Mouse (Mus musculus): ENCODE data around the gene Olfr247. TPM values are rescaled to one million over a fixed set of nuclear protein-coding genes. Genes with fewer than 3 reads are reported as not detected.

The Olfr247 gene
- polyA plus RNA-seq, 1 experiment: not detected

DNA sequence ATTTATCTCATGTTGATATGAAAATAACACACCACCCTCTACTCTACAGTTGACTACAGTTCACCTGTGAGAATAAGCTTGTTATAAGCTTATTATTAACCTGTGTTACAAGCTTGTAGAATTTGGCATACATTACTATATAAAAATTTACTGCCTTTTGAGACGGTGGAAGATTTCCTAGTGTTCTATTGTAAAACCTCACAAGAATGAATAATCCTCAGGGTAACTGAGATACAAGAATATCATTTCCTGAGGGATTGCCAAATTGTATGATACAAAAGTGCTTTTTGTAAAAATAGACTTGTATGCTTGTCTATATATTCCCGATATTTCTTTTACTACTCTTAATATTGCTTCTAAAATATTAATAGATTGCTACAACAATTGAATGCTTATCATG lies 26.9 kb downstream of the Olfr247 start, which contains the start of gene Olfr818:
TSS of gene Olfr818 (minus strand) at position 101 of the 400 bp plus-strand sequence.
- Histone ChIP-seq H3K4me1 (ENCODE audit: control insufficient read depth, insufficient read depth, low read length) (no peaks in the 10 kb centered on the region), H3K4me3 (ENCODE audit: low read depth, low read length) (no peak within 1 kb of the TSS), H3K27ac (ENCODE audit: insufficient read depth, low read length) (no peak within 1 kb of the TSS), H3K36me3 (ENCODE audit: control insufficient read depth, insufficient read depth, low read length, poor library complexity, severe bottlenecking) (no peaks in the 10 kb centered on the region), H3K9me3 (replicated peaks; ENCODE audit: control insufficient read depth, insufficient read depth, low read length, poor library complexity, severe bottlenecking) (no peaks in the 10 kb centered on the region), H3K9ac (ENCODE audit: low read depth, poor library complexity, severe bottlenecking) (no peak within 1 kb of the TSS), H3K27me3 (ENCODE audit: control insufficient read depth, insufficient read depth, low read length, poor library complexity, severe bottlenecking) (no peaks in the 10 kb centered on the region)
- TF ChIP-seq POLR2A (IDR thresholded peaks at IDR 0.05; ENCODE audit: insufficient read depth, low read length): no peak
- TF ChIP-seq CTCF (IDR thresholded peaks at IDR 0.05; ENCODE audit: low read depth, low read length): no peak
- TF ChIP-seq EP300 (IDR thresholded peaks at IDR 0.05; ENCODE audit: insufficient read depth, low read depth, low read length): no peak

Other genes with a start within 250 kb of the Olfr247 start
- gene Olfr805, start 246.8 kb downstream of the Olfr247 start, polyA plus RNA-seq (2011; ENCODE audit: insufficient read depth, insufficient read length, low read depth, missing spikeins): not detected in 2 replicates
- not detected in 2 replicates for gene Olfr806, start 234.2 kb downstream of the Olfr247 start, polyA plus RNA-seq (2011; ENCODE audit: insufficient read depth, insufficient read length, low read depth, missing spikeins)
- not detected in 2 replicates for gene Olfr807, start 218.3 kb downstream of the Olfr247 start, polyA plus RNA-seq (2011; ENCODE audit: insufficient read depth, insufficient read length, low read depth, missing spikeins)
- gene Olfr808, start 210.7 kb downstream of the Olfr247 start, polyA plus RNA-seq (2011; ENCODE audit: insufficient read depth, insufficient read length, low read depth, missing spikeins): not detected in 2 replicates
- not detected in 2 replicates for gene Olfr809, start 201.5 kb downstream of the Olfr247 start, polyA plus RNA-seq (2011; ENCODE audit: insufficient read depth, insufficient read length, low read depth, missing spikeins)
- not detected in 2 replicates for gene Olfr810, start 181.2 kb downstream of the Olfr247 start, polyA plus RNA-seq (2011; ENCODE audit: insufficient read depth, insufficient read length, low read depth, missing spikeins)
- not detected in 2 replicates for gene Olfr811, start 171.7 kb downstream of the Olfr247 start, polyA plus RNA-seq (2011; ENCODE audit: insufficient read depth, insufficient read length, low read depth, missing spikeins)
- not detected in 2 replicates for gene Olfr812, start 130.0 kb downstream of the Olfr247 start, polyA plus RNA-seq (2011; ENCODE audit: insufficient read depth, insufficient read length, low read depth, missing spikeins)
- gene Olfr813, start 120.8 kb downstream of the Olfr247 start, polyA plus RNA-seq (2011; ENCODE audit: insufficient read depth, insufficient read length, low read depth, missing spikeins): not detected in 2 replicates
- gene Olfr814, start 96.3 kb downstream of the Olfr247 start, polyA plus RNA-seq (2011; ENCODE audit: insufficient read depth, insufficient read length, low read depth, missing spikeins): 0.40 TPM in 1 of 2 replicates, not detected in the other
- not detected in 2 replicates for gene Olfr815, start 70.3 kb downstream of the Olfr247 start, polyA plus RNA-seq (2011; ENCODE audit: insufficient read depth, insufficient read length, low read depth, missing spikeins)
- gene Olfr816, start 60.5 kb downstream of the Olfr247 start, polyA plus RNA-seq (2011; ENCODE audit: insufficient read depth, insufficient read length, low read depth, missing spikeins): not detected in 2 replicates
- not detected in 2 replicates for gene Olfr818, start 27.0 kb downstream of the Olfr247 start, polyA plus RNA-seq (2011; ENCODE audit: insufficient read depth, insufficient read length, low read depth, missing spikeins)
- not detected in 2 replicates for gene Olfr819, start 8.9 kb downstream of the Olfr247 start, polyA plus RNA-seq (2011; ENCODE audit: insufficient read depth, insufficient read length, low read depth, missing spikeins)
- not detected in 2 replicates for gene Gm10310, start 8.9 kb upstream of the Olfr247 start, polyA plus RNA-seq (2011; ENCODE audit: insufficient read depth, insufficient read length, low read depth, missing spikeins)
- gene Olfr820, start 36.5 kb upstream of the Olfr247 start, polyA plus RNA-seq (2011; ENCODE audit: insufficient read depth, insufficient read length, low read depth, missing spikeins): not detected in 2 replicates
- not detected in 2 replicates for gene Olfr821, start 54.2 kb upstream of the Olfr247 start, polyA plus RNA-seq (2011; ENCODE audit: insufficient read depth, insufficient read length, low read depth, missing spikeins)
- not detected in 2 replicates for gene Olfr822, start 95.1 kb upstream of the Olfr247 start, polyA plus RNA-seq (2011; ENCODE audit: insufficient read depth, insufficient read length, low read depth, missing spikeins)
- gene Olfr823, start 139.2 kb upstream of the Olfr247 start, polyA plus RNA-seq (2011; ENCODE audit: insufficient read depth, insufficient read length, low read depth, missing spikeins): not detected in 2 replicates
- gene Olfr824, start 153.9 kb upstream of the Olfr247 start, polyA plus RNA-seq (2011; ENCODE audit: insufficient read depth, insufficient read length, low read depth, missing spikeins): not detected in 2 replicates
- not detected in 2 replicates for gene Olfr825, start 190.6 kb upstream of the Olfr247 start, polyA plus RNA-seq (2011; ENCODE audit: insufficient read depth, insufficient read length, low read depth, missing spikeins)
- gene Olfr826, start 208.0 kb upstream of the Olfr247 start, polyA plus RNA-seq (2011; ENCODE audit: insufficient read depth, insufficient read length, low read depth, missing spikeins): not detected in 2 replicates
- not detected in 2 replicates for gene Olfr827, start 238.3 kb upstream of the Olfr247 start, polyA plus RNA-seq (2011; ENCODE audit: insufficient read depth, insufficient read length, low read depth, missing spikeins)